Mouse (Mus musculus) olfactory bulb, adult 2 months (tissue): ENCODE data around the gene Kcnn3.

Source experiments
- CTCF ChIP-seq: fragments of 200-500 bp; IDR thresholded peaks from 2 replicates; pipeline ENCODE4 v1.5.1; 2012; ENCODE audit warnings: low read depth, mild to moderate bottlenecking, low read length, moderate library complexity; ENCODE audit not compliant: insufficient read depth
- POLR2A ChIP-seq: fragments of 200-500 bp; IDR thresholded peaks from 2 replicates; pipeline ENCODE4 v1.6.1; 2012; ENCODE audit warnings: mild to moderate bottlenecking, low read depth, low read length, moderate library complexity; ENCODE audit not compliant: insufficient read depth

DNA sequence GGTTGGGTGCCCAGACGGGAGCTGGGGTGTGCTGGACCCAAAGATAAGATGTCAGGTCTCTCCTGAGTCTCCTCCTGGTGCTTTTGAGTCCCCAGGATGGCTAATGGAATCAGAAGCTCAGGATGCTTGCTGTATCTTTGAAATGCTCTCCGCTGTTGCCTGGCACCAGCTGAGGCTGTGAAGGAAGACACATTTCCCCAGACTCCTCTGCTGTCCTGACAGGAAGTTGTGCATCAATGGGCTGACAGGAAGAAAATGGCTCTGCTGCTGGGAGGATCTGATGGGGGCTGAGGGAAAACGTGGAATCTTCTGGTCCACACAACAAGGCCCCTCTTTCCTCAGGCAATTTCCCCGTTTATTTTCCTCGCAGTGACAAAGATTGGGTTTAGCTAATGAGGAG is 27.0 kb downstream of the Kcnn3 start:
- TF ChIP-seq CTCF (no peak), POLR2A (no peak)
